Mouse (Mus musculus) urinary bladder, postnatal 14 days (tissue): ENCODE measurements around the gene Gm21852.
"Not testable (repeated sequence)": the region's sequence is repeated elsewhere in the genome, so short reads cannot be mapped to it uniquely, and the experiment has no call there.

ENCODE experiments used
- DNase-seq: peaks from one replicate; pipeline ENCODE4 v3.0.0; 2021; ENCODE audit warnings: low spot score

Gene Gm21852

DNA sequence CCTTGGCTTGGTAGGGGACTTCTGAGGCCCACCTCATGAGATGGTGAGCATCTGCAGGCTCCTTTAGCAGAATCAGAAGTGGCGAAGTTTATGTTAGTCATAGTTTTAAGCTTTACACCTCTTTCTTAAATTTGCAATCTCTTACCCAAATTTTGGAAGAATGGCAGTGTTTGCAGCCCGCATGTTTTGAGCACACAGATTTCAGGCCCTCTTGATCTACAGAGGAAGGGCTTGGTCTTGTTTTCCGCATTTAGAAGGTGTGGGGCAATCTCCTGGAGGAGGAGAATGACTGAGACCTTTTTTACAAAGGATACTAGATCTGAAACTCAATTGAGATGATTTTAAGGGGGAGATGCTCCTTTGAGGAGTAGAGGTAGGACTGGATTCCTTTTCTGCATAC is at the start of gene Gm21852:
Gene Gm21852, minus strand, starts transcription at position 101 of the 400 bp plus-strand sequence.
- DNase-seq: not testable (repeated sequence)
